Mouse (Mus musculus): ENCODE results near the gene Cdkal1.

- TF ChIP-seq CTCF (conservative IDR thresholded peaks at IDR 0.05; ENCODE audit: insufficient read depth, insufficient read length, low read depth, low read length), result no peak
- TF ChIP-seq POLR2A (IDR thresholded peaks at IDR 0.05; ENCODE audit: low read depth, low read length), result no peak
Measured at GRCm38 (mm10) chr13:29364009-29364408, 491.5 kb downstream of the Cdkal1 start.
